Mouse (Mus musculus): ENCODE results near the gene Lclat1. TPM values are rescaled to one million over a fixed set of nuclear protein-coding genes. Genes with fewer than 3 reads are reported as not detected.

The Lclat1 gene
- polyA plus RNA-seq, 1 experiment: 12.4 TPM

DNA sequence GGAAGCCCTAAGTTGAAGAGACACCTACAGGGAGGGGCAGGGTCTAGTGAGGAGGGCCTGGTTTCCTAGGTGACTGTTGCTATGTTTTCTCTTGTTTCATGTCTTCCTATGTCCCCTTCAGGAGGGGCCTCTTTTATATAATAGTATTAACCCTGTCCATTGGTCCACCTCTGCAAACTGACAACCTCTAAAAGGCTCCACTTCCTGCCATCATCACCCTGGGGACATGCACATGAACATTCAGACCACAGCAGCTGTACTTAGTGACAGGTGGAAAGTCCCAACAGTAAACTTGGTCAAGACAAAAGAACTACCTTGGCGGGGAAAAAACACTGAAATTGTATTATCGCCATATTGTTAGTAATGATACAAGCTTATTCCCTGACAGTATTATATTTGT, 139.1 kb downstream of the Lclat1 start:
- TF ChIP-seq POLR2A (IDR thresholded peaks at IDR 0.05; ENCODE audit: borderline replicate concordance, insufficient read depth, low read length) (no peak), CTCF (IDR thresholded peaks at IDR 0.05; ENCODE audit: borderline replicate concordance, insufficient read depth, low read depth, low read length) (no peak)
- no peak for DNase-seq
- Histone ChIP-seq H3K27ac (ENCODE audit: insufficient read depth, low read length) (no peak overlapping the region), H3K4me3 (replicated peaks; ENCODE audit: insufficient read depth, low read depth, low read length) (no peak overlapping the region), H3K4me1 (ENCODE audit: control insufficient read depth, insufficient read depth, low read length) (no peaks in the 10 kb centered on the region), H3K27me3 (ENCODE audit: control insufficient read depth, insufficient read depth, low read length) (no peaks in the 10 kb centered on the region)
- WGBS: 89% methylated on average over 2 of the region's 2 CpGs

DNA sequence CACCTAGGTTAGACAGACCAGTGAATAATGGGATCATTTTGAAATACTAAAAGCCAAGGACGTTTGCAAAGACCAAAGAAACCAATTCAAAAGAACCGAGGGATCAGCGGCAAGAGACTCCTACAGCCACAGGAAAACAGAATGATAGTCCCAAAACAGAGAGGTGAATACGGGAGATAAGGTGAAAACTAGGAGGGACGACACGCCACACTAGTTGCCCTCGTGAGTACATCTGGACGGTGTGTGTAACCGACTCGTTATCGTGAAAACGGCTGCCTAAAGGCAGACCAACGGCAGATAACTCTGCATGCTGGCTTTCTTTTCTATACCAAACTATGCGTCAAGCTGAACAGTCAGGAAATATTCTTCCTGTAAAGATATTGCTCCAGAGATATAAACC, 140.0 kb downstream of the Lclat1 start:
- Histone ChIP-seq H3K27me3 (ENCODE audit: control insufficient read depth, insufficient read depth, low read length) (no peaks in the 10 kb centered on the region), H3K4me3 (replicated peaks; ENCODE audit: insufficient read depth, low read depth, low read length) (no peak overlapping the region), H3K4me1 (ENCODE audit: control insufficient read depth, insufficient read depth, low read length) (peaks cover 3% of the 10 kb centered on the region; the same call in 1 of the 2 replicates), H3K27ac (ENCODE audit: insufficient read depth, low read length) (no peak overlapping the region)
- 95% methylated on average over 14 of the region's 14 CpGs for WGBS
- no peak for TF ChIP-seq CTCF (IDR thresholded peaks at IDR 0.05; ENCODE audit: borderline replicate concordance, insufficient read depth, low read depth, low read length)
- TF ChIP-seq POLR2A (IDR thresholded peaks at IDR 0.05; ENCODE audit: borderline replicate concordance, insufficient read depth, low read length): no peak
- DNase-seq: no peak

GRCm38 (mm10) chr17:73250488-73251141, 142.8 kb downstream of the Lclat1 start:
- no peaks in the 10 kb centered on the region for H3K27me3 ChIP-seq (ENCODE audit: control insufficient read depth, insufficient read depth, low read length)
- H3K27ac ChIP-seq (ENCODE audit: insufficient read depth, low read length): no peak overlapping the region
- H3K4me3 ChIP-seq (replicated peaks; ENCODE audit: insufficient read depth, low read depth, low read length): no peak overlapping the region
- 91% methylated on average over 3 of the region's 3 CpGs for WGBS
- peaks cover 3% of the 10 kb centered on the region; the same call in 1 of the 2 replicates for H3K4me1 ChIP-seq (ENCODE audit: control insufficient read depth, insufficient read depth, low read length)
- DNase-seq: no peak
- TF ChIP-seq POLR2A (IDR thresholded peaks at IDR 0.05; ENCODE audit: borderline replicate concordance, insufficient read depth, low read length) (no peak), CTCF (IDR thresholded peaks at IDR 0.05; ENCODE audit: borderline replicate concordance, insufficient read depth, low read depth, low read length) (no peak)

DNA sequence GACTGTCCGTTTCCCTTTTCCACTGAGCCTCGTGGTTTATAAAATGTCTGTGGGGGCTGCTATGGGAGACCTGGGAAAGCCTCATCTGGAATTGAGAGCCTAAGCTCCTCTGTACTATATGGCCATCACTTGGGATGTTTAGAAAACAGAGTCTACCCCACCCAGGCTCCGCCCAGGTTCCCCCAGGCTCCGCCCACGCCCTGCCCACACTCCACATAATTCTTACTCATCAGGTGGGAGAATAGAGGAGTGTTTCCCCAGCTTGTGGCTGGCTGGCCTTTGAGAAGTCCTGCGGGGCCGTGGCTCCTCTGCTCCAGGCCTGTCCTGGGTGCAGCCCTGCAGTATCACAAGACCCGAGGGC, 143.3 kb downstream of the Lclat1 start:
- no peak overlapping the region for H3K4me3 ChIP-seq (replicated peaks; ENCODE audit: insufficient read depth, low read depth, low read length)
- no peak for TF ChIP-seq CTCF (IDR thresholded peaks at IDR 0.05; ENCODE audit: borderline replicate concordance, insufficient read depth, low read depth, low read length)
- no peak for TF ChIP-seq POLR2A (IDR thresholded peaks at IDR 0.05; ENCODE audit: borderline replicate concordance, insufficient read depth, low read length)
- no peaks in the 10 kb centered on the region for H3K27me3 ChIP-seq (ENCODE audit: control insufficient read depth, insufficient read depth, low read length)
- no peak for DNase-seq
- 76% methylated on average over 8 of the region's 8 CpGs for whole genome bisulfite sequencing
- peaks cover 3% of the 10 kb centered on the region; the same call in 1 of the 2 replicates for H3K4me1 ChIP-seq (ENCODE audit: control insufficient read depth, insufficient read depth, low read length)
- H3K27ac ChIP-seq (ENCODE audit: insufficient read depth, low read length): no peak overlapping the region

- 41% methylated on average over 11 of the region's 11 CpGs for WGBS
- peak in 1 of 2 experiments; percentile 26 for DNase-seq
- no peak for TF ChIP-seq POLR2A (IDR thresholded peaks at IDR 0.05; ENCODE audit: borderline replicate concordance, insufficient read depth, low read length)
- TF ChIP-seq CTCF (IDR thresholded peaks at IDR 0.05; ENCODE audit: borderline replicate concordance, insufficient read depth, low read depth, low read length): no peak
- Histone ChIP-seq H3K27ac (ENCODE audit: insufficient read depth, low read length) (no peak overlapping the region), H3K4me1 (ENCODE audit: control insufficient read depth, insufficient read depth, low read length) (peaks cover 3% of the 10 kb centered on the region; the same call in 1 of the 2 replicates), H3K4me3 (replicated peaks; ENCODE audit: insufficient read depth, low read depth, low read length) (no peak overlapping the region), H3K27me3 (ENCODE audit: control insufficient read depth, insufficient read depth, low read length) (no peaks in the 10 kb centered on the region)
Measured at GRCm38 (mm10) chr17:73251812-73252608, 144.2 kb downstream of the Lclat1 start.

DNA sequence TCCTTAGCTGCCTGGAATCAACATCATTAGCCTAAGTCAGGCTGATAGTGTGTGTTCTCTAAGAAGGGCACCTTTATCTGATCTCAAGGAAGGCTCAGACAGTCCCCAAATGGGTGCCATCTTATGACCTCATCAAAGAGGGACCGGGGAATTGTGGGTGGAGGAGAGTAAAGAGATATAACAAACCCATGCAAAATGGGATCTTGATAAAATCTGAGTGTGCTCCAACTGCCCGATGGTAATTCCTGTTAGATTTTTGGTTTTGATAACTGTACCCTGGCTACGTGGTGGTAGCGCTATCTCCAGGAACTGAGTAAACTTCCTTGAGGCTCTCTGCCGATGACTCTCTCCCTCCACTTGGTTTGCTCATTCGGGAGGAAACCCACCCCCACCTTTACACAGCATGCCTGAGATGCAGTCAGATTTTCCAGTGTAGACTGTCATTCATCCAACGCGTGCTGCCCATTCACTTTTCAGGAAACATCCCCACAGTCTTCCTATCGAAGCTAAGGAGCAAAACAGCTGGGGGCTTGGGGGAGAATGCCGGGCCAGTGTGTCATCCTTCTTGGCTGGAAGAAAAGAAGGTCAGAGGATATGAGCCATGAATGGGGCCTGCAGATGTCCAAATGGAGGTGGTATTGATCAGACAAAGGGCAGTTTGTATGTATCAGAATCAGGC, 145.6 kb downstream of the Lclat1 start:
- Histone ChIP-seq H3K27ac (ENCODE audit: insufficient read depth, low read length) (no peak overlapping the region), H3K27me3 (ENCODE audit: control insufficient read depth, insufficient read depth, low read length) (no peaks in the 10 kb centered on the region), H3K4me1 (ENCODE audit: control insufficient read depth, insufficient read depth, low read length) (peaks cover 3% of the 10 kb centered on the region; the same call in 1 of the 2 replicates), H3K4me3 (replicated peaks; ENCODE audit: insufficient read depth, low read depth, low read length) (no peak overlapping the region)
- DNase-seq: no peak
- WGBS: 74% methylated on average over 10 of the region's 10 CpGs
- TF ChIP-seq POLR2A (IDR thresholded peaks at IDR 0.05; ENCODE audit: borderline replicate concordance, insufficient read depth, low read length) (no peak), CTCF (IDR thresholded peaks at IDR 0.05; ENCODE audit: borderline replicate concordance, insufficient read depth, low read depth, low read length) (no peak)

GRCm38 (mm10) chr17:73255801-73256200, 148.0 kb downstream of the Lclat1 start:
- Histone ChIP-seq H3K27ac (ENCODE audit: insufficient read depth, low read length) (peak overlapping the region; percentile 39; the same call in 1 of the 2 replicates), H3K4me1 (ENCODE audit: control insufficient read depth, insufficient read depth, low read length) (peaks cover 3% of the 10 kb centered on the region; the same call in 1 of the 2 replicates)
- WGBS: 61% methylated on average over 5 of the region's 5 CpGs

More at GRCm38 (mm10) chr17:73255801-73256200, 148.0 kb downstream of the Lclat1 start:
- peak in 1 of 2 experiments; percentile 10 for DNase-seq
- Histone ChIP-seq H3K27me3 (ENCODE audit: control insufficient read depth, insufficient read depth, low read length) (no peaks in the 10 kb centered on the region), H3K4me3 (replicated peaks; ENCODE audit: insufficient read depth, low read depth, low read length) (no peak overlapping the region)
- no peak for TF ChIP-seq CTCF (IDR thresholded peaks at IDR 0.05; ENCODE audit: borderline replicate concordance, insufficient read depth, low read depth, low read length)
- no peak for TF ChIP-seq POLR2A (IDR thresholded peaks at IDR 0.05; ENCODE audit: borderline replicate concordance, insufficient read depth, low read length)

Data from cerebellum, adult 2 months (tissue).